Mouse (Mus musculus) kidney, embryonic 16.5 days (tissue): ENCODE measurements around the gene Rnf157. TPM values are rescaled to one million over a fixed set of nuclear protein-coding genes. Genes with fewer than 3 reads are reported as not detected.

Experiments used
- ATAC-seq: fragments of 200-750 bp; cut with Nextera tagmentation; 2 replicates; pipeline ENCODE4 v1.8.0; 2017; ENCODE audit warnings: moderate TSS enrichment; ENCODE audit not compliant: low FRiP score, low TSS enrichment
- H3K27ac ChIP-seq: fragments of 300-500 bp; sonication (generic); 2 replicates; pipeline ENCODE4 v1.5.1; 2014; ENCODE audit warnings: low read length
- H3K27me3 ChIP-seq: fragments of 300-500 bp; sonication (generic); 2 replicates; pipeline ENCODE4 v1.6.1; 2014; ENCODE audit warnings: low read length, control low read depth, mixed read lengths; ENCODE audit not compliant: insufficient read depth
- H3K36me3 ChIP-seq: fragments of 300-500 bp; sonication (generic); 2 replicates; pipeline ENCODE4 v1.6.1; 2014; ENCODE audit warnings: low read length, control low read depth, mixed read lengths; ENCODE audit not compliant: insufficient read depth
- H3K4me1 ChIP-seq: fragments of 300-500 bp; sonication (generic); 2 replicates; pipeline ENCODE4 v1.6.1; 2014; ENCODE audit warnings: low read length, control low read depth, mixed read lengths; ENCODE audit not compliant: insufficient read depth
- H3K4me2 ChIP-seq: fragments of 300-500 bp; sonication (generic); replicated peaks from 2 replicates; pipeline ENCODE4 v1.6.1; 2014; ENCODE audit warnings: low read depth, low read length
- H3K4me3 ChIP-seq: fragments of 300-500 bp; sonication (generic); 2 replicates; pipeline ENCODE4 v1.5.1; 2014; ENCODE audit warnings: mild to moderate bottlenecking, low read length
- H3K9ac ChIP-seq: fragments of 300-500 bp; sonication (generic); replicated peaks from 2 replicates; pipeline ENCODE4 v1.6.1; 2014; ENCODE audit warnings: low read length
- H3K9me3 ChIP-seq: fragments of 300-500 bp; sonication (generic); 2 replicates; pipeline ENCODE4 v1.6.1; 2016; ENCODE audit warnings: low read length, control low read depth
- WGBS: fragments of 180-500 bp; shearing (Covaris S2); extraction: QIAGEN DNeasy Blood & Tissue Kit; methylation state at CpG from one replicate; pipeline ENCODE4 v1.1.7; 2014; 5-methylcytosine and 5-hydroxymethylcytosine counted together
- polyA plus RNA-seq: library from polyadenylated mRNA; unstranded; fragments of >200 nt; fragmentation: Nextera tagmentation; extraction: Ambion mirVana; gene quantifications from 2 replicates; pipeline ENCODE4 v1.2.1, GENCODE M21; 2015

Rnf157 gene
- polyA plus RNA-seq, 1 experiment from 2014 or later: 6.1 TPM

GRCm38 (mm10) chr11:116443311-116443710 lies 30.5 kb upstream of the Rnf157 start:
- Histone ChIP-seq H3K4me2 (no peak overlapping the region), H3K27ac (no peak overlapping the region), H3K27me3 (0 out of 2 replicates have a peak, but pooled peaks cover 7% of the 10 kb centered on the region), H3K36me3 (peaks cover 6% of the 10 kb centered on the region), H3K9ac (no peak overlapping the region), H3K4me1 (peaks cover 21% of the 10 kb centered on the region), H3K4me3 (no peak overlapping the region), H3K9me3 (no peaks in the 10 kb centered on the region)
- WGBS: 70% methylated on average over 6 of the region's 6 CpGs
- no peak for ATAC-seq

GRCm38 (mm10) chr11:116442867-116443177 lies 30.0 kb upstream of the Rnf157 start:
- ATAC-seq: no peak
- H3K27ac ChIP-seq: no peak overlapping the region

DNA sequence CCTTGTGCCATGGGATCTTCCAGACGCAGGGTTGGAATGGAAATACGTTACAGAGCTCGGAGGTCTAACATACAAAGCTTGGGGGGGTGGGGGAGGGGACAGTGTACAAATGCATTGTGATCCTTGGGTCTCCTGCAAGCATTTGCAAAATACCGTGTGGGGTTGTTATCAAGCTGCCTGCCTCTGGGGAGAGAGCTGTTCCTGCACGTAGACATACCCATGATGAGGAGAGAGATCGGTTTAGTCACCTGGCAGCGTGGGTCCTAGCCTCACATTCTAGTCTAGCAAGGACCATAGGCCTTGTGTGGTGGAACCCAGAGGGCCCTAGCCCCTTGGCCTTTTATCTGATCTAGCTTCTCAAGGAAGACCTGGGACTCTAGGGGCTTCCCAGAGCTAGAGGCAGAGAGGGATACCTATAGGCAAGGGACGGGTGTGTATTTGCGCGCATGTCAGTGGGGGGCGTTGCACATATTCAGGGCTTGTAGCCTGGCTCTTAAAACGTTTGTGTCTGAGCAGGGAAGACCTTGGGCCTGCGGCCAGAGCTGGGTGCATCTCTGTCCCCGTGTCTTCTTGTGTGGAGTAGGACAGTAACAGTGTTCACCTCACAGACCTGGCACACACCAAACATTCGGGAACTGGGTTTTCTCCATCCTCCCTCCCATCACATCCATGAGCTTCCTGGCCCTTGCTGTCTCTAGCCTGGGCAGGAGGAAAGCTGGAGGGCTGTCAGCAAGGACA lies 29.5 kb upstream of the Rnf157 start:
- peaks cover 11% of the 10 kb centered on the region for H3K36me3 ChIP-seq
- H3K27ac ChIP-seq: no peak overlapping the region
- H3K4me2 ChIP-seq: no peak overlapping the region
- H3K27me3 ChIP-seq: 0 out of 2 replicates have a peak, but pooled peaks cover 7% of the 10 kb centered on the region
- no peaks in the 10 kb centered on the region for H3K9me3 ChIP-seq
- peaks cover 23% of the 10 kb centered on the region for H3K4me1 ChIP-seq
- no peak for ATAC-seq
- 77% methylated on average over 15 of the region's 15 CpGs for WGBS
- H3K4me3 ChIP-seq: no peak overlapping the region
- H3K9ac ChIP-seq: no peak overlapping the region; the same call in 1 of the 2 replicates

More at GRCm38 (mm10) chr11:116442867-116443177, 30.0 kb upstream of the Rnf157 start:
- no peak overlapping the region for H3K4me3 ChIP-seq
- 33% methylated on average over 6 of the region's 6 CpGs for WGBS
- H3K4me1 ChIP-seq: peaks cover 21% of the 10 kb centered on the region
- H3K9me3 ChIP-seq: no peaks in the 10 kb centered on the region
- 0 out of 2 replicates have a peak, but pooled peaks cover 7% of the 10 kb centered on the region for H3K27me3 ChIP-seq
- H3K4me2 ChIP-seq: no peak overlapping the region
- no peak overlapping the region; the same call in 1 of the 2 replicates for H3K9ac ChIP-seq
- H3K36me3 ChIP-seq: peaks cover 6% of the 10 kb centered on the region

- no peak for ATAC-seq
- H3K27ac ChIP-seq: peak overlapping the region; percentile 45
- 65% methylated on average over 7 of the region's 7 CpGs for WGBS
Observed at GRCm38 (mm10) chr11:116440408-116441068, 27.7 kb upstream of the Rnf157 start.

GRCm38 (mm10) chr11:116439269-116440240 lies 26.7 kb upstream of the Rnf157 start:
- Histone ChIP-seq H3K4me3 (no peak overlapping the region), H3K4me2 (no peak overlapping the region), H3K36me3 (peaks cover 27% of the 10 kb centered on the region), H3K27me3 (no peaks in the 10 kb centered on the region), H3K4me1 (peaks cover 38% of the 10 kb centered on the region), H3K9ac (no peak overlapping the region), H3K27ac (peak overlapping the region; percentile 45; the same call in 1 of the 2 replicates), H3K9me3 (no peaks in the 10 kb centered on the region)
- ATAC-seq: no peak
- 67% methylated on average over 19 of the region's 19 CpGs for WGBS

More at GRCm38 (mm10) chr11:116440408-116441068, 27.7 kb upstream of the Rnf157 start:
- no peaks in the 10 kb centered on the region for H3K9me3 ChIP-seq
- no peak overlapping the region for H3K9ac ChIP-seq
- H3K27me3 ChIP-seq: no peaks in the 10 kb centered on the region
- peaks cover 37% of the 10 kb centered on the region for H3K4me1 ChIP-seq
- no peak overlapping the region for H3K4me3 ChIP-seq
- peaks cover 27% of the 10 kb centered on the region for H3K36me3 ChIP-seq
- no peak overlapping the region for H3K4me2 ChIP-seq

- Histone ChIP-seq H3K4me1 (peaks cover 37% of the 10 kb centered on the region), H3K9ac (0 out of 2 replicates have a peak overlapping the region, but pooled peaks have one; percentile 22), H3K4me2 (no peak overlapping the region), H3K4me3 (no peak overlapping the region), H3K9me3 (no peaks in the 10 kb centered on the region), H3K27ac (peak overlapping the region; percentile 16; the same call in 1 of the 2 replicates), H3K27me3 (no peaks in the 10 kb centered on the region), H3K36me3 (peaks cover 27% of the 10 kb centered on the region)
- 84% methylated on average over 11 of the region's 11 CpGs for WGBS
- no peak for ATAC-seq
Observed at GRCm38 (mm10) chr11:116437541-116437940, 24.7 kb upstream of the Rnf157 start.

DNA sequence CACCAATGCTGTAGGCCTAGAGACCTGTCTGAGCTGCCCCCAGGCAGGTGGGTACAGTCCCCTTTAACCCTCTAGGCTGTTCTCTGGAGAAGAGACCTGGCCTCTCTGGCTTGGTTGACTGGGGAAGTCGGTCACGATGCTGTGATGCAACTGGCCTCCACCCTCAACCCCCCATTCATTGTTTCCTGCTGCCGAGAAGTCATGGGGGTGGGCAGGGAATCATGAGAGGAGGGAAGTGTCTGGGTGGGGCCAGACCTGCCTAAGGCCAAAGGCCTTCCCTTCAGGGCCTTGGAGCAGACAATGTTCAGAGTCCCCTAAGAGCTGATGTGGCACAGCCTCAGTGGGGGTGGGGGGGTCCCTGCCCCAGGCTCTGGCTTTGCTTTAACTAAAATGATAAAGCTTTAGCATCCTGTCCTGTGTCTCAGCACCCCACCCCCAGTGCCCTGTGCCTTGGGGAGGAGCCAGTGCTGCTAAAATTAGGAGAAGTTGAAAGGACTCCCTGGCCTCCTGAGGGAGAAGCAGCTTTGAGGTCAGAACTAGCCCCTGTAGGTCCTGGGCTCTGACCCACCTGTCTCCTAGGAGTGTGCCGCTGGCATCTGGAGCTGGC lies 24.0 kb upstream of the Rnf157 start:
- H3K4me3 ChIP-seq: peak overlapping the region; percentile 96; the same call in 1 of the 2 replicates
- WGBS: 34% methylated on average over 4 of the region's 4 CpGs
- H3K27me3 ChIP-seq: no peaks in the 10 kb centered on the region
- peak overlapping the region; percentile 16; the same call in 1 of the 2 replicates for H3K27ac ChIP-seq
- peaks cover 37% of the 10 kb centered on the region for H3K4me1 ChIP-seq
- H3K4me2 ChIP-seq: peak overlapping the region; percentile 63
- no peak for ATAC-seq
- peaks cover 27% of the 10 kb centered on the region for H3K36me3 ChIP-seq
- no peaks in the 10 kb centered on the region for H3K9me3 ChIP-seq
- H3K9ac ChIP-seq: peak overlapping the region; percentile 22

- Histone ChIP-seq H3K27me3 (no peaks in the 10 kb centered on the region), H3K27ac (peak overlapping the region; percentile 97), H3K4me1 (peaks cover 42% of the 10 kb centered on the region), H3K9ac (peak overlapping the region; percentile 56), H3K36me3 (peaks cover 27% of the 10 kb centered on the region), H3K9me3 (no peaks in the 10 kb centered on the region), H3K4me3 (peak overlapping the region; percentile 96), H3K4me2 (peak overlapping the region; percentile 63)
- WGBS: 63% methylated on average over 5 of the region's 5 CpGs
- ATAC-seq: no peak
Observed at GRCm38 (mm10) chr11:116435992-116436724, 23.3 kb upstream of the Rnf157 start.
